In the genomic region with DNA sequence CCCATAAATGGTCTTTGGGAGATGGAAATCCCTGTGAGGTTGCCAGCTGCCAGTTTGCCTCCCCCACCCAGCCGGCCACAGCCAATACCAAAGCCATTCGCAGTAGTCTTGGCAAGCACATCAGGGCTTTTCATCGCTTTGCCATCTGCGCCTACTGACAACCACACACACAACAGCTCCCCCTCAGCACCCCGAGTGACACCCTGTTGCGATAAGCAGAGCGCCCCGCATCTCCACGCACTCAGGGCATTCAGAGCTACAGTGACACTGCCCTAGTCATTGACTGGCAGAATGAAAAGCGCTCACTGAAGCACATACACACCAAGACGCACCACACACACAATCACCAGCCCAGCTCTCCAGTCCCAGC, we compare ENCODE assay signal across 8 mouse cellular contexts. TPM values are rescaled to one million over a fixed set of nuclear protein-coding genes. Genes with fewer than 3 reads are reported as not detected.
DNase-seq lines count a peak whose midpoint lies in the region; ATAC-seq and TF ChIP-seq lines count a peak whose summit lies in the region.

No protein-coding gene starts in this region.

- H3K27me3 ChIP-seq in embryonic facial prominence, embryonic 13.5 days = peaks cover 53% of the 10 kb centered on the region
- H3K27me3 ChIP-seq in hindbrain, postnatal 0 days (ENCODE audit: insufficient read depth, low read length) = peaks cover 14% of the 10 kb centered on the region; the same call in 1 of the 2 replicates
- H3K27me3 ChIP-seq in liver, adult 2 months (ENCODE audit: control insufficient read depth, insufficient read depth, low read length) = 0 out of 2 replicates have a peak, but pooled peaks cover 4% of the 10 kb centered on the region

- H3K27ac ChIP-seq in embryonic facial prominence, embryonic 13.5 days = no peak overlapping the region
- no peak overlapping the region for H3K27ac ChIP-seq in hindbrain, postnatal 0 days
- no peak overlapping the region for H3K27ac ChIP-seq in liver, adult 2 months (replicated peaks; ENCODE audit: insufficient read depth, low read depth, low read length)

- TF ChIP-seq CTCF in hindbrain, postnatal 0 days (IDR thresholded peaks at IDR 0.05; ENCODE audit: low read depth) = no peak
- TF ChIP-seq CTCF in liver, adult 2 months (IDR thresholded peaks at IDR 0.05; ENCODE audit: low read depth, low read length) = no peak

- no peaks in the 10 kb centered on the region for H3K9me3 ChIP-seq in embryonic facial prominence, embryonic 13.5 days
- H3K9me3 ChIP-seq in hindbrain, postnatal 0 days (ENCODE audit: low read length) = no peaks in the 10 kb centered on the region

- peaks cover 11% of the 10 kb centered on the region for H3K36me3 ChIP-seq in embryonic facial prominence, embryonic 13.5 days
- peaks cover 7% of the 10 kb centered on the region for H3K36me3 ChIP-seq in hindbrain, postnatal 0 days (ENCODE audit: insufficient read depth, low read length)
- H3K36me3 ChIP-seq in liver, adult 2 months (ENCODE audit: control insufficient read depth, insufficient read depth, low read length) = no peaks in the 10 kb centered on the region

- peak; percentile 23 for DNase-seq in retina, postnatal 1 day
- no peak for DNase-seq in retina, embryonic 14.5 days (ENCODE audit: low spot score)
- peak; percentile 37 for DNase-seq in hindbrain, postnatal 0 days (ENCODE audit: low spot score)
- DNase-seq in liver, adult 2 months (ENCODE audit: extremely low read depth, low read depth, low spot score) = no peak
- peak; percentile 70 to 83 for DNase-seq in right cerebral cortex, postnatal 10 days (ENCODE audit: low spot score in 2 of 2)
- DNase-seq in urinary bladder, postnatal 25 days (ENCODE audit: low spot score) = no peak

- 27% methylated on average over 11 of the region's 11 CpGs for WGBS in embryonic facial prominence, embryonic 13.5 days
- WGBS in hindbrain, postnatal 0 days = 17% methylated on average over 11 of the region's 11 CpGs
- WGBS in liver, adult 2 months = 27% methylated on average over 11 of the region's 11 CpGs

- H3K4me1 ChIP-seq in embryonic facial prominence, embryonic 13.5 days = peaks cover 29% of the 10 kb centered on the region
- 0 out of 2 replicates have a peak, but pooled peaks cover 5% of the 10 kb centered on the region for H3K4me1 ChIP-seq in hindbrain, postnatal 0 days (ENCODE audit: insufficient read depth, low read length)
- no peaks in the 10 kb centered on the region; the same call in 1 of the 2 replicates for H3K4me1 ChIP-seq in liver, adult 2 months (ENCODE audit: control insufficient read depth, insufficient read depth, low read length)

- H3K9ac ChIP-seq in embryonic facial prominence, embryonic 13.5 days = peak overlapping the region; percentile 57; the same call in 1 of the 2 replicates
- peak overlapping the region; percentile 57; the same call in 1 of the 2 replicates for H3K9ac ChIP-seq in hindbrain, postnatal 0 days (replicated peaks; ENCODE audit: low read length)
- peak overlapping the region; percentile 64 for H3K9ac ChIP-seq in liver, adult 2 months (ENCODE audit: low read depth, low read length)

- no peak for TF ChIP-seq POLR2A in liver, adult 2 months (IDR thresholded peaks at IDR 0.05; ENCODE audit: extremely low read depth, insufficient read depth, low read length)

- H3K4me3 ChIP-seq in embryonic facial prominence, embryonic 13.5 days = peak overlapping the region; percentile 49
- peak overlapping the region; percentile 47 for H3K4me3 ChIP-seq in hindbrain, postnatal 0 days (ENCODE audit: low read length)
- peak overlapping the region; percentile 65 for H3K4me3 ChIP-seq in liver, adult 2 months (ENCODE audit: insufficient read depth, low read depth, low read length)

- no peak for ATAC-seq in embryonic facial prominence, embryonic 13.5 days (ENCODE audit: insufficient number of reproducible peaks, insufficient read depth, low FRiP score, low TSS enrichment, low read depth)
- peak; percentile 24; the same call in 1 of the 2 replicates for ATAC-seq in hindbrain, postnatal 0 days
- ATAC-seq in monocyte, adult 5-6 weeks (replicated peaks; ENCODE audit: insufficient number of reproducible peaks, low FRiP score, low TSS enrichment, poor library complexity, severe bottlenecking) = no peak

- H3K79me2 ChIP-seq in liver, adult 2 months (ENCODE audit: control insufficient read depth, insufficient read depth, low read length) = no peaks in the 10 kb centered on the region

- peak overlapping the region; percentile 84 for H3K4me2 ChIP-seq in embryonic facial prominence, embryonic 13.5 days
- H3K4me2 ChIP-seq in hindbrain, postnatal 0 days (ENCODE audit: low read depth, low read length) = peak overlapping the region; percentile 84

RNA-seq across cellular contexts. Expression of gene Ifitm10, which starts 2.2 kb away (rescaled TPM):
- polyA plus RNA-seq in embryonic facial prominence, embryonic 13.5 days (2015; fragmentation: Nextera tagmentation; extraction: Ambion mirVana) = 2.5 and 3.3 TPM in 2 replicates
- 22.7 and 25.4 TPM in 2 replicates for total RNA-seq in hindbrain, postnatal 0 days (2014; rRNA removed)
- polyA plus RNA-seq in hindbrain, postnatal 0 days (2015; fragmentation: Nextera tagmentation; extraction: Ambion mirVana) = 17.2 and 19.9 TPM in 2 replicates
- 0.54 and 0.65 TPM in 2 replicates for total RNA-seq in liver, adult 2 months (2014; rRNA removed)
- polyA plus RNA-seq in liver, adult 2 months (2012; rRNA removed) = 0.71 and 1.00 TPM in 2 replicates
- 10.2 to 46.5 TPM (median 13.9 TPM) in 3 replicates for total RNA-seq in monocyte, adult 5-6 weeks (2017)

RNA-seq across cellular contexts. Expression of gene Gm49369, which starts 11.1 kb away (rescaled TPM):
- not detected in 2 replicates for polyA plus RNA-seq in embryonic facial prominence, embryonic 13.5 days (2015; fragmentation: Nextera tagmentation; extraction: Ambion mirVana)
- 1.0 TPM in 1 of 2 replicates, not detected in the other for total RNA-seq in hindbrain, postnatal 0 days (2014; rRNA removed)
- 2.1 and 2.9 TPM in 2 replicates for polyA plus RNA-seq in hindbrain, postnatal 0 days (2015; fragmentation: Nextera tagmentation; extraction: Ambion mirVana)
- 126 and 130 TPM in 2 replicates for total RNA-seq in liver, adult 2 months (2014; rRNA removed)
- polyA plus RNA-seq in liver, adult 2 months (2012; rRNA removed) = 0.38 TPM in 1 of 2 replicates, not detected in the other
- total RNA-seq in monocyte, adult 5-6 weeks (2017) = 242 to 452 TPM (median 290 TPM) in 3 replicates

RNA-seq across cellular contexts. Expression of gene Ctsd, which starts 16.5 kb away (rescaled TPM):
- 210 and 222 TPM in 2 replicates for polyA plus RNA-seq in embryonic facial prominence, embryonic 13.5 days (2015; fragmentation: Nextera tagmentation; extraction: Ambion mirVana)
- 638 and 755 TPM in 2 replicates for total RNA-seq in hindbrain, postnatal 0 days (2014; rRNA removed)
- polyA plus RNA-seq in hindbrain, postnatal 0 days (2015; fragmentation: Nextera tagmentation; extraction: Ambion mirVana) = 400 and 402 TPM in 2 replicates
- 215 and 244 TPM in 2 replicates for total RNA-seq in liver, adult 2 months (2014; rRNA removed)
- polyA plus RNA-seq in liver, adult 2 months (2012; rRNA removed) = 355 and 444 TPM in 2 replicates
- 304 to 518 TPM (median 326 TPM) in 3 replicates for total RNA-seq in monocyte, adult 5-6 weeks (2017)

Comparison
In these comparisons a context has a peak if more than half of its experiments do, and no peak if none do; other contexts are left out.
1. DNase-seq: peak in retina, postnatal 1 day (single experiment), hindbrain, postnatal 0 days (single experiment) and right cerebral cortex, postnatal 10 days (2 of 2); none in retina, embryonic 14.5 days (single experiment), liver, adult 2 months (single experiment) and urinary bladder, postnatal 25 days (single experiment).
2. RNA of gene Gm49369, which starts 11.1 kb away (total RNA-seq): 242 to 452 TPM in monocyte, adult 5-6 weeks and 126 to 130 TPM in liver, adult 2 months; 1.0 TPM in hindbrain, postnatal 0 days; every median in the first group is over 10 times any median in the second.
3. Peak in every context shown above with its lines, with median percentiles within 50 percentile points of each other: H3K4me3 ChIP-seq and H3K9ac ChIP-seq.